Mouse (Mus musculus): ENCODE measurements around the gene Slc29a1.

DNA sequence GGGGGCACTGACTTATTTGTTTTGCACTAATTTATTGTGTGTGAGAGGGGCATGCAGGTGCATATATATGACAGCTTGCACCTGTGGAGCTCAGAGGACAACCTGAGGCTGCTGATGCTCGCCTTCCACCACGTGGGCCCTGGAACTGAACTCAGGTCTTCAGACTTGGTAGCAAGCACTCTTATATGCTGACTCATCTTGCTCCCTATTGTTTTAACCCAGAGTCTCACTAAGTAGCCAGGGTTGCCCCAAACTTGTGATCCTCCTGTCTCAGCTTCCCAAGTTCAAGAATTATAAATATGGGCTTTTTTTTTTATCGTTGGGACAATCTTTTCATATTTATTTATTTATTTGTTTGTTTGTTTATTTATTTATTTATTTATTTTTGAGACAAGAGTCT is 31.6 kb upstream of the Slc29a1 start:
- TF ChIP-seq JUND (conservative IDR thresholded peaks at IDR 0.05; ENCODE audit: low read depth, low read length), result no peak
- TF ChIP-seq ZNF384 (IDR thresholded peaks at IDR 0.05; ENCODE audit: low read depth, low read length), result no peak
- no peak for TF ChIP-seq CHD2 (IDR thresholded peaks at IDR 0.05; ENCODE audit: low read length)
- TF ChIP-seq POLR2A (IDR thresholded peaks at IDR 0.05; ENCODE audit: low read depth, low read length), result no peak
- no peak for TF ChIP-seq ZMIZ1 (IDR thresholded peaks at IDR 0.05; ENCODE audit: low read depth, low read length)
- no peak for TF ChIP-seq TBP (conservative IDR thresholded peaks at IDR 0.05; ENCODE audit: low read depth, low read length)
- no peak for TF ChIP-seq GABPA (IDR thresholded peaks at IDR 0.05; ENCODE audit: insufficient replicate concordance, low read depth, low read length)
- TF ChIP-seq HCFC1 (IDR thresholded peaks at IDR 0.05; ENCODE audit: low read depth, low read length), result no peak

Data from CH12.LX (cell line).